Mouse (Mus musculus) midbrain, embryonic 11.5 days (tissue): ENCODE data around the gene Rac2. TPM values are rescaled to one million over a fixed set of nuclear protein-coding genes. Genes with fewer than 3 reads are reported as not detected.
A peak's percentile ranks its signal among the peaks of the same experiment; 100 is the strongest.

Source experiments
- ATAC-seq: fragments of 200-750 bp; cut with Nextera tagmentation; 2 replicates; pipeline ENCODE4 v1.8.0; 2017; ENCODE audit warnings: moderate TSS enrichment, moderate library complexity; ENCODE audit not compliant: low FRiP score
- DNase-seq: peaks from one replicate; pipeline ENCODE4 v3.0.0; 2015; ENCODE audit warnings: low spot score; ENCODE audit errors: missing footprints
- H3K27ac ChIP-seq: fragments of 300-500 bp; sonication (generic); 2 replicates; pipeline ENCODE4 v1.5.1; 2014; ENCODE audit warnings: low read depth, low read length
- H3K27me3 ChIP-seq: fragments of 300-500 bp; sonication (generic); 2 replicates; pipeline ENCODE4 v1.6.1; 2014; ENCODE audit warnings: mild to moderate bottlenecking, low read length, moderate library complexity, mixed read lengths; ENCODE audit not compliant: control insufficient read depth, insufficient read depth
- H3K36me3 ChIP-seq: fragments of 300-500 bp; sonication (generic); 2 replicates; pipeline ENCODE4 v1.6.1; 2014; ENCODE audit warnings: mild to moderate bottlenecking, low read length, moderate library complexity, mixed read lengths; ENCODE audit not compliant: control insufficient read depth, insufficient read depth
- H3K4me1 ChIP-seq: fragments of 300-500 bp; sonication (generic); 2 replicates; pipeline ENCODE4 v1.6.1; 2014; ENCODE audit warnings: low read length; ENCODE audit not compliant: control insufficient read depth, insufficient read depth
- H3K4me2 ChIP-seq: fragments of 300-500 bp; sonication (generic); 2 replicates; pipeline ENCODE4 v1.6.1; 2014; ENCODE audit warnings: mild to moderate bottlenecking, moderate library complexity
- H3K4me3 ChIP-seq: fragments of 300-500 bp; sonication (generic); 2 replicates; pipeline ENCODE4 v1.5.1; 2014; ENCODE audit warnings: low read depth, low read length
- H3K9ac ChIP-seq: fragments of 300-500 bp; sonication (generic); 2 replicates; pipeline ENCODE4 v1.6.1; 2014; ENCODE audit warnings: low read length
- H3K9me3 ChIP-seq: fragments of 300-500 bp; sonication (generic); 2 replicates; pipeline ENCODE4 v1.6.1; 2016; ENCODE audit warnings: low read length; ENCODE audit not compliant: control insufficient read depth
- WGBS: fragments of 180-500 bp; shearing (Covaris S2); extraction: QIAGEN DNeasy Blood & Tissue Kit; methylation state at CpG from one replicate; pipeline ENCODE4 v1.1.7; 2014; 5-methylcytosine and 5-hydroxymethylcytosine counted together
- polyA plus RNA-seq: library from polyadenylated mRNA; unstranded; fragments of >200 nt; fragmentation: Nextera tagmentation; extraction: Ambion mirVana; gene quantifications from 2 replicates; pipeline ENCODE4 v1.2.1, GENCODE M21; 2014

The Rac2 gene
- polyA plus RNA-seq, 1 experiment from 2014 or later, result 8.5 TPM

- Histone ChIP-seq H3K9me3 (no peaks in the 10 kb centered on the region), H3K36me3 (no peaks in the 10 kb centered on the region), H3K27ac (no peak overlapping the region), H3K4me1 (no peaks in the 10 kb centered on the region; the same call in 1 of the 2 replicates), H3K4me2 (no peak overlapping the region), H3K9ac (peak overlapping the region; percentile 3; the same call in 1 of the 2 replicates), H3K4me3 (no peak overlapping the region), H3K27me3 (no peaks in the 10 kb centered on the region)
- DNase-seq (no peak), ATAC-seq (no peak)
- WGBS, result 73% methylated on average over 8 of the region's 8 CpGs
These were observed 62.4 kb downstream of the Rac2 start for GRCm38 (mm10) chr15:78510121-78510576.

DNA sequence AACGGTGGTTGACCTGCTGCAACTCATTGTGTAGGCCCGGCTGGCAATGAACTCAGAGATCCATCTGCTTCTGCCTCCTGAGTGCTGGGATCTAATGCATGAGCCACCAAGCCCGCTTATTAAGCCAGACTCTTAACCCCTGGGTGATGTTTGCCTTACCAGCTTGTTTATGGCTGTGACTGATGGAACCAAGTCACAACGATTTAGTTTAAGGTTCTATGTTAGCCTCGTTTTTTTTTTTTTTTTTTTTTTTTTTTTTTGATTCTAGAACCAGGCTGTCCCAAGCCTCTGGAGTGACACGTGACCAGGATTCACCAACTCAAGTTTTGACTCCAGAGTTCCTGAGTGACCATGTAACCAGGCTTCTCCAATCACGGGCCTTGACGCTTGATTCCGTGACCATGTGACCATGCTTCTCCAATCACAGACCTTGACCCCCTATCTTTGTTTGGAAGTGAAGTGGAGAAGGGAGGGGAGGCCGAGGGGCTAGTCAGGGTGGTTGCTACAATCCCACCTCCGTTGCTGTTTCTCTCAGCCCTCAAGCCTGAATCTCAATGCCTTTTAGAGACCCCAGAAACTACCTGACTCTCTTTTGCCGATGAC, 63.2 kb downstream of the Rac2 start:
- Histone ChIP-seq H3K4me3 (no peak overlapping the region), H3K36me3 (no peaks in the 10 kb centered on the region), H3K9ac (peak overlapping the region; percentile 3; the same call in 1 of the 2 replicates), H3K9me3 (no peaks in the 10 kb centered on the region), H3K4me1 (no peaks in the 10 kb centered on the region; the same call in 1 of the 2 replicates), H3K27me3 (no peaks in the 10 kb centered on the region), H3K27ac (no peak overlapping the region), H3K4me2 (no peak overlapping the region; the same call in 1 of the 2 replicates)
- peak; percentile 70 for ATAC-seq
- WGBS, result 44% methylated on average over 12 of the region's 12 CpGs
- peak; percentile 51 for DNase-seq

Other genes starting within 250 kb of the Rac2 start
- 1.5 and 1.8 TPM in 2 replicates for gene Csf2rb, start 247.0 kb downstream of the Rac2 start, polyA plus RNA-seq
- not detected in 2 replicates for gene Tex33, start 176.9 kb downstream of the Rac2 start, polyA plus RNA-seq
- 6.1 and 8.3 TPM in 2 replicates for gene Tst, start 166.9 kb downstream of the Rac2 start, polyA plus RNA-seq
- gene Mpst, start 166.4 kb downstream of the Rac2 start, polyA plus RNA-seq, result 2.0 and 2.3 TPM in 2 replicates
- gene Kctd17, start 144.2 kb downstream of the Rac2 start, polyA plus RNA-seq, result 59.1 and 60.5 TPM in 2 replicates
- 0.07 and 0.34 TPM in 2 replicates for gene Tmprss6, start 104.1 kb downstream of the Rac2 start, polyA plus RNA-seq
- gene Il2rb, start 77.5 kb downstream of the Rac2 start, polyA plus RNA-seq, result not detected in 2 replicates
- 10.5 and 12.1 TPM in 2 replicates for gene C1qtnf6, start 41.4 kb downstream of the Rac2 start, polyA plus RNA-seq
- gene Sstr3, start 28.1 kb downstream of the Rac2 start, polyA plus RNA-seq, result not detected in 2 replicates
- gene Cyth4, start 24.3 kb upstream of the Rac2 start, polyA plus RNA-seq, result 2.0 and 2.7 TPM in 2 replicates
- gene Elfn2, start 146.0 kb upstream of the Rac2 start, polyA plus RNA-seq, result 0.18 TPM in 2 replicates
- 57.2 and 61.8 TPM in 2 replicates for gene Mfng, start 200.7 kb upstream of the Rac2 start, polyA plus RNA-seq
- 1.3 and 1.5 TPM in 2 replicates for gene Card10, start 230.3 kb upstream of the Rac2 start, polyA plus RNA-seq